ENCODE assay signal across 15 mouse cellular contexts in genomic region chr4:68387097-68387496, GRCm38 (mm10).
DNase-seq lines count a peak whose midpoint lies in the region.
"Had no signal": no experiment of that assay in that cellular context is flagged by ENCODE, and none has a peak within 500 bp of the region (broad histone marks: within the 10 kb centered on the region; RNA-seq: fewer than 3 reads in every experiment).

No protein-coding gene starts in this region.

- intact Hi-C loops in left cerebral cortex, postnatal 25 days (cut with DNase I), result no loop called here

- peak; percentile 2 to 32 for DNase-seq in layer of hippocampus, adult 18-20 months (ENCODE audit: low spot score in 2 of 2)
- no peak for DNase-seq in layer of hippocampus, postnatal 10 days (ENCODE audit: low spot score in 2 of 2)
- DNase-seq in right cerebral cortex, adult 2 months (ENCODE audit: low spot score in 2 of 2), result peak; percentile 55 to 63
- DNase-seq in right cerebral cortex, postnatal 10 days (ENCODE audit: low spot score in 2 of 2), result no peak
- peak; percentile 28 to 75 for DNase-seq in left cerebral cortex, postnatal 25 days (ENCODE audit: low spot score in 2 of 2)
- no peak for DNase-seq in spleen, adult 18-20 months
- no peak for DNase-seq in lung, postnatal 36 days
- DNase-seq: adrenal gland, postnatal 36 days; cerebellum, adult 11 months; cerebellum, adult 9-11 months; kidney, adult 2 months; lung, postnatal 4 days; midbrain, embryonic 14.5 days; retina, postnatal 1 day; thymus, postnatal 25 days had no signal

Comparison
In these comparisons a context has a peak if more than half of its experiments do, and no peak if none do; other contexts are left out.
1. DNase-seq: peak in layer of hippocampus, adult 18-20 months (2 of 2), right cerebral cortex, adult 2 months (2 of 2) and left cerebral cortex, postnatal 25 days (2 of 2); none in layer of hippocampus, postnatal 10 days (0 of 2), right cerebral cortex, postnatal 10 days (0 of 2), spleen, adult 18-20 months (0 of 2) and lung, postnatal 36 days (single experiment).